Mouse (Mus musculus): ENCODE results near the gene Lrrk1.

Lrrk1 gene

GRCm38 (mm10) chr7:66187581-66188231 is 200.4 kb downstream of the Lrrk1 start:
- no peak for DNase-seq (ENCODE audit: low read depth)

- no peak for DNase-seq (ENCODE audit: low read depth)
These were observed 202.8 kb downstream of the Lrrk1 start for GRCm38 (mm10) chr7:66185370-66185769.

- DNase-seq (ENCODE audit: low read depth): no peak
These were observed 204.1 kb downstream of the Lrrk1 start for GRCm38 (mm10) chr7:66184026-66184425.

- DNase-seq (ENCODE audit: low read depth): no peak
These were observed 204.7 kb downstream of the Lrrk1 start for GRCm38 (mm10) chr7:66183404-66183803.

- DNase-seq (ENCODE audit: low read depth): no peak
These were observed 206.0 kb downstream of the Lrrk1 start for GRCm38 (mm10) chr7:66182075-66182715.

- peak; percentile 44 for DNase-seq (ENCODE audit: low read depth)
These were observed 207.3 kb downstream of the Lrrk1 start for GRCm38 (mm10) chr7:66180711-66181365.

GRCm38 (mm10) chr7:66180260-66180659 is 207.9 kb downstream of the Lrrk1 start:
- no peak for DNase-seq (ENCODE audit: low read depth)

- no peak for DNase-seq (ENCODE audit: low read depth)
These were observed 208.4 kb downstream of the Lrrk1 start for GRCm38 (mm10) chr7:66179711-66180110.

- DNase-seq (ENCODE audit: low read depth): peak; percentile 37
These were observed 209.0 kb downstream of the Lrrk1 start for GRCm38 (mm10) chr7:66179120-66179581.

- peak; percentile 73 for DNase-seq (ENCODE audit: low read depth)
These were observed 210.0 kb downstream of the Lrrk1 start for GRCm38 (mm10) chr7:66178101-66178500.

GRCm38 (mm10) chr7:66176929-66177328 is 211.2 kb downstream of the Lrrk1 start:
- DNase-seq (ENCODE audit: low read depth): no peak
